In genomic region chr10:20245082-20245481, GRCm38 (mm10) we compare ENCODE assay signal across 8 mouse cellular contexts.
"Had no signal": no experiment of that assay in that cellular context is flagged by ENCODE, and none has a peak within 500 bp of the region (broad histone marks: within the 10 kb centered on the region; RNA-seq: fewer than 3 reads in every experiment).

No protein-coding gene starts in this region.

- DNase-seq: kidney, adult 2 months; kidney, postnatal 10 days; kidney, postnatal 36 days; liver; lung, adult 18-20 months; lung, postnatal 10 days; lung, postnatal 36 days; retina, postnatal 1 day had no signal
